Mouse (Mus musculus): ENCODE results near the gene Uqcr11. TPM values are rescaled to one million over a fixed set of nuclear protein-coding genes. Genes with fewer than 3 reads are reported as not detected.
A peak's percentile ranks its signal among the peaks of the same experiment; 100 is the strongest.

The Uqcr11 gene
- polyA plus RNA-seq, 1 experiment from 2014 or later: 629 TPM

GRCm38 (mm10) chr10:80356737-80357136 lies 49.9 kb downstream of the Uqcr11 start:
- Histone ChIP-seq H3K27ac (replicated peaks) (no peak overlapping the region), H3K4me1 (peaks cover 28% of the 10 kb centered on the region), H3K36me3 (replicated peaks) (no peaks in the 10 kb centered on the region), H3K9me3 (no peaks in the 10 kb centered on the region), H3K4me3 (peak overlapping the region; percentile 51), H3K27me3 (replicated peaks; ENCODE audit: low read depth, poor library complexity, severe bottlenecking) (peaks cover 100% of the 10 kb centered on the region)
- 2% methylated on average over 34 of the region's 34 CpGs for WGBS
- no peak for DNase-seq (ENCODE audit: low spot score)

GRCm38 (mm10) chr10:80356001-80356682 lies 50.5 kb downstream of the Uqcr11 start, which contains the start of gene Plk5:
Gene Plk5, plus strand, starts transcription at chr10:80356459.
- DNase-seq (ENCODE audit: low spot score): peak; percentile 51
- Histone ChIP-seq H3K9me3 (no peaks in the 10 kb centered on the region), H3K27me3 (replicated peaks; ENCODE audit: low read depth, poor library complexity, severe bottlenecking) (peaks cover 100% of the 10 kb centered on the region), H3K36me3 (replicated peaks) (no peaks in the 10 kb centered on the region), H3K4me1 (peaks cover 28% of the 10 kb centered on the region), H3K4me3 (peak within 1 kb of the TSS; percentile 51), H3K27ac (replicated peaks) (no peak within 1 kb of the TSS)
- WGBS: under 1% methylated on average over 53 of the region's 53 CpGs

- Histone ChIP-seq H3K4me1 (peaks cover 30% of the 10 kb centered on the region), H3K27ac (replicated peaks) (no peak overlapping the region), H3K4me3 (0 out of 2 replicates have a peak overlapping the region, but pooled peaks have one; percentile 51), H3K27me3 (replicated peaks; ENCODE audit: low read depth, poor library complexity, severe bottlenecking) (peaks cover 100% of the 10 kb centered on the region), H3K9me3 (no peaks in the 10 kb centered on the region), H3K36me3 (replicated peaks) (no peaks in the 10 kb centered on the region)
- WGBS: 7% methylated on average over 9 of the region's 9 CpGs
- no peak for DNase-seq (ENCODE audit: low spot score)
Observed at GRCm38 (mm10) chr10:80355431-80355830, 51.2 kb downstream of the Uqcr11 start.

Small RNA genes lying within 50 kb of the gene (microRNA-seq; reads per million reads assigned to microRNA genes)
- gene Gm22721: not detected

Other genes with a start within 250 kb of the Uqcr11 start
- gene Cirbp, start 240.8 kb downstream of the Uqcr11 start, polyA plus RNA-seq (2016; fragmentation: Nextera tagmentation; extraction: Ambion mirVana): 93.2 and 110 TPM in 2 replicates
- gene 1600002K03Rik, start 233.9 kb downstream of the Uqcr11 start, polyA plus RNA-seq (2016; fragmentation: Nextera tagmentation; extraction: Ambion mirVana): 10.8 and 12.0 TPM in 2 replicates
- 45.2 and 50.1 TPM in 2 replicates for gene Efna2, start 227.3 kb downstream of the Uqcr11 start, polyA plus RNA-seq (2016; fragmentation: Nextera tagmentation; extraction: Ambion mirVana)
- 95.9 and 98.1 TPM in 2 replicates for gene Mum1, start 180.4 kb downstream of the Uqcr11 start, polyA plus RNA-seq (2016; fragmentation: Nextera tagmentation; extraction: Ambion mirVana)
- 303 and 309 TPM in 2 replicates for gene Ndufs7, start 157.7 kb downstream of the Uqcr11 start, polyA plus RNA-seq (2016; fragmentation: Nextera tagmentation; extraction: Ambion mirVana)
- gene Gamt, start 145.8 kb downstream of the Uqcr11 start, polyA plus RNA-seq (2016; fragmentation: Nextera tagmentation; extraction: Ambion mirVana): 24.4 and 25.0 TPM in 2 replicates
- gene Dazap1, start 145.3 kb downstream of the Uqcr11 start, polyA plus RNA-seq (2016; fragmentation: Nextera tagmentation; extraction: Ambion mirVana): 56.2 and 58.5 TPM in 2 replicates
- gene Rps15, start 114.4 kb downstream of the Uqcr11 start, polyA plus RNA-seq (2016; fragmentation: Nextera tagmentation; extraction: Ambion mirVana): 1,079 and 1,119 TPM in 2 replicates
- 11.8 and 12.6 TPM in 2 replicates for gene Apc2, start 110.9 kb downstream of the Uqcr11 start, polyA plus RNA-seq (2016; fragmentation: Nextera tagmentation; extraction: Ambion mirVana)
- gene 2310011J03Rik, start 86.3 kb downstream of the Uqcr11 start, polyA plus RNA-seq (2016; fragmentation: Nextera tagmentation; extraction: Ambion mirVana): 53.7 and 56.2 TPM in 2 replicates
- 5.0 and 5.5 TPM in 2 replicates for gene Pcsk4, start 77.3 kb downstream of the Uqcr11 start, polyA plus RNA-seq (2016; fragmentation: Nextera tagmentation; extraction: Ambion mirVana)
- gene Reep6, start 76.9 kb downstream of the Uqcr11 start, polyA plus RNA-seq (2016; fragmentation: Nextera tagmentation; extraction: Ambion mirVana): 6.6 TPM in 2 replicates
- 0.65 and 0.88 TPM in 2 replicates for gene Adamtsl5, start 58.4 kb downstream of the Uqcr11 start, polyA plus RNA-seq (2016; fragmentation: Nextera tagmentation; extraction: Ambion mirVana)
- 0.37 and 0.43 TPM in 2 replicates for gene Plk5, start 50.4 kb downstream of the Uqcr11 start, polyA plus RNA-seq (2016; fragmentation: Nextera tagmentation; extraction: Ambion mirVana)
- 6.4 and 7.1 TPM in 2 replicates for gene Mex3d, start 19.2 kb downstream of the Uqcr11 start, polyA plus RNA-seq (2016; fragmentation: Nextera tagmentation; extraction: Ambion mirVana)
- 371 and 377 TPM in 2 replicates for gene Mbd3, start 7.3 kb downstream of the Uqcr11 start, polyA plus RNA-seq (2016; fragmentation: Nextera tagmentation; extraction: Ambion mirVana)
- 225 and 235 TPM in 2 replicates for gene Tcf3, start 26.8 kb upstream of the Uqcr11 start, polyA plus RNA-seq (2016; fragmentation: Nextera tagmentation; extraction: Ambion mirVana)
- gene Onecut3, start 88.0 kb upstream of the Uqcr11 start, polyA plus RNA-seq (2016; fragmentation: Nextera tagmentation; extraction: Ambion mirVana): 0.17 and 0.58 TPM in 2 replicates
- 0.51 and 0.75 TPM in 2 replicates for gene Atp8b3, start 132.3 kb upstream of the Uqcr11 start, polyA plus RNA-seq (2016; fragmentation: Nextera tagmentation; extraction: Ambion mirVana)
- gene Rexo1, start 154.7 kb upstream of the Uqcr11 start, polyA plus RNA-seq (2016; fragmentation: Nextera tagmentation; extraction: Ambion mirVana): 34.7 and 35.0 TPM in 2 replicates
- gene Klf16, start 170.5 kb upstream of the Uqcr11 start, polyA plus RNA-seq (2016; fragmentation: Nextera tagmentation; extraction: Ambion mirVana): 8.5 TPM in 2 replicates
- gene Abhd17a, start 183.5 kb upstream of the Uqcr11 start, polyA plus RNA-seq (2016; fragmentation: Nextera tagmentation; extraction: Ambion mirVana): 79.8 and 84.9 TPM in 2 replicates
- 84.8 and 88.2 TPM in 2 replicates for gene Scamp4, start 196.0 kb upstream of the Uqcr11 start, polyA plus RNA-seq (2016; fragmentation: Nextera tagmentation; extraction: Ambion mirVana)
- gene Adat3, start 196.1 kb upstream of the Uqcr11 start, polyA plus RNA-seq (2016; fragmentation: Nextera tagmentation; extraction: Ambion mirVana): 10.9 and 14.1 TPM in 2 replicates
- 5.7 and 6.4 TPM in 2 replicates for gene Gm49322, start 199.2 kb upstream of the Uqcr11 start, polyA plus RNA-seq (2016; fragmentation: Nextera tagmentation; extraction: Ambion mirVana)
- 198 TPM in 2 replicates for gene Csnk1g2, start 216.0 kb upstream of the Uqcr11 start, polyA plus RNA-seq (2016; fragmentation: Nextera tagmentation; extraction: Ambion mirVana)

Measured in embryonic facial prominence, embryonic 10.5 days (tissue).